Mouse (Mus musculus): ENCODE measurements at regions not wholly inside any gene's neighbourhood (a gene's known extent, or its start where the extent isn't known, plus 50 kb on each side); places are given as distances from the start of the nearest gene placed in this dataset.

DNA sequence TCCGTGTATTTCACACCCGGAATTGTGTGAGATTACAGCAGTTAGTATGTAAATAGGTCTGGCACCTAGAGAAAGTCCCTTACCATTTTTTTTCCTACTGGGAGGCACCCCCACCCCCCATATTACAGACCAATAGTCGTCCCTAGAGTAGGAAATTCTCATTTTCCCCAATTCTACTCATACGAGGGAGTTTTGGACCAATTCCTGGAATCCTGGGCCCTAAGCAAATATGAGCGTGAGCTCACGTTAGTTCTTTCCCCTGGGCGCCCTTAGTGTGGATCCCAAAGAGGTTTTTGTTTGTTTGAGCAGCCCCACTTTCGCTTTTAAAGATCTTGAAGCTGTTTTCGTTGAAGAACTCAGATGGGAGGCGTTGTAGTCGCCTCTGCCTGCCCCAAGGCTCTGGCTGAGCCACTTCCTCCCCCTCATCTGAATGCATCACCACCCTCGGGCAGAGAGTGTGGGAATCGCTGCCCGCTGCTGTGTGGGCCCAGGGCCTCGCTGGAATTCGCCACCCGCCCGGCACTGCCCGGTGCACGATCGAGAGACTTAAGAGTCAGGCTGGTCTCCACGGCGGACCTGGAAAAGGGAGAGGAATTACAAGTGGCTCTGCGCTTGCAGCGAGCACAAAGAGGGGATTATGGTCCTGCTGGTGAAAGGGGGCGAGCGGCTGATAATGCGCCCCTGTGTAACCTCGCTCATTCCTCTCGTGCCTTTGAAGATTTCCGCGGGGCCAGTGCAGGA lies 80.6 kb upstream of the Akt3 start:
- Histone ChIP-seq H3K36me3 (ENCODE audit: control insufficient read depth, insufficient read depth, low read length) (no peaks in the 10 kb centered on the region), H3K9ac (replicated peaks; ENCODE audit: low read depth, low read length) (peak overlapping the region; percentile 43), H3K4me2 (ENCODE audit: low read depth, low read length) (peak overlapping the region; percentile 58), H3K27me3 (ENCODE audit: control insufficient read depth, insufficient read depth, low read length) (no peaks in the 10 kb centered on the region), H3K27ac (ENCODE audit: low read depth, low read length) (peak overlapping the region; percentile 35; the same call in 1 of the 2 replicates), H3K4me1 (ENCODE audit: control insufficient read depth, insufficient read depth, low read length) (0 out of 2 replicates have a peak, but pooled peaks cover 2% of the 10 kb centered on the region), H3K4me3 (ENCODE audit: low read depth, low read length) (peak overlapping the region; percentile 31), H3K9me3 (ENCODE audit: control insufficient read depth, low read length) (no peaks in the 10 kb centered on the region)
- WGBS: 5% methylated on average over 32 of the region's 32 CpGs
- peak; percentile 94 for ATAC-seq (ENCODE audit: low read depth)

DNA sequence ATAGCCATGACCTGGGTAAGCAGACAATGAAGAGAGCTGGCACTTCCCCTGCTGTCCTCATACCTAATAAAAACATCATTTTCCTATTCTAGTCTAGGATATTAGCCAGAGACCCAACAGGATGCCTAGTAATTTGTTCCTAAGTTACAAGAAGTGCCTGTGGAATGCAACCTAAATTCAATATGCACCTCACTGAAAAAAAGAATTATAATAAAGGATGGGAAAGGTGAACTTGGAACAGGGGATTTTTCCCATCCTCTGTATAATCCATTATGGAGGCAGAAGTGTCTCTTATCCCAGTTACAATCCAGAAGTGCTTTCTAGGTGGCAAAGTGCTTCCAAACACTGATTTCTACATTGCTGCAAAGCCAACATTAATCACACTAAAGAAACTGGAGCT lies 79.8 kb upstream of the Akt3 start:
- Histone ChIP-seq H3K4me2 (ENCODE audit: low read depth, low read length) (no peak overlapping the region), H3K27ac (ENCODE audit: low read depth, low read length) (no peak overlapping the region; the same call in 1 of the 2 replicates), H3K27me3 (ENCODE audit: control insufficient read depth, insufficient read depth, low read length) (no peaks in the 10 kb centered on the region), H3K9me3 (ENCODE audit: control insufficient read depth, low read length) (no peaks in the 10 kb centered on the region), H3K36me3 (ENCODE audit: control insufficient read depth, insufficient read depth, low read length) (no peaks in the 10 kb centered on the region), H3K9ac (replicated peaks; ENCODE audit: low read depth, low read length) (no peak overlapping the region), H3K4me3 (ENCODE audit: low read depth, low read length) (no peak overlapping the region), H3K4me1 (ENCODE audit: control insufficient read depth, insufficient read depth, low read length) (0 out of 2 replicates have a peak, but pooled peaks cover 2% of the 10 kb centered on the region)
- no peak for ATAC-seq (ENCODE audit: low read depth)

DNA sequence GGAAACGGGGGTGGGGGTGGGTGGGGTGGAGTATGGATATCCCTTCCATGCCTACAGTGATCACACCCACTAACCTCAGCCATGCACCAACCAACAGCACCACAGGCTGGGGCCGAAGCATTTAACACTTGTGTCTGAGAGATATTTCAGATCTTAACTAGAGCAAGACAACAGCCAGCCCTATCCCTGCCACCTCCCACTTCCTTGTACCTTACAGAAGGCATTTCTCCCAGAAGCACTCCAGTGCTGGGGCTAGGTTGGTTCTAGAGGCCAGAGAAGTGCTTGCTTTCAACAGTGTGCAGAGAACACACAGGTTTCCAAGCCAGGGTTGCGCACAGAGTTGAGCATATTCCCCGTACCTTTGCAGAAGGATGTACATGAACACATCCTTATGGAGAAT lies 79.1 kb upstream of the Akt3 start:
- Histone ChIP-seq H3K27me3 (ENCODE audit: control insufficient read depth, insufficient read depth, low read length) (no peaks in the 10 kb centered on the region), H3K27ac (ENCODE audit: low read depth, low read length) (no peak overlapping the region), H3K9ac (replicated peaks; ENCODE audit: low read depth, low read length) (no peak overlapping the region), H3K4me1 (ENCODE audit: control insufficient read depth, insufficient read depth, low read length) (0 out of 2 replicates have a peak, but pooled peaks cover 2% of the 10 kb centered on the region), H3K4me2 (ENCODE audit: low read depth, low read length) (no peak overlapping the region), H3K4me3 (ENCODE audit: low read depth, low read length) (no peak overlapping the region), H3K9me3 (ENCODE audit: control insufficient read depth, low read length) (no peaks in the 10 kb centered on the region), H3K36me3 (ENCODE audit: control insufficient read depth, insufficient read depth, low read length) (no peaks in the 10 kb centered on the region)
- 85% methylated on average over 4 of the region's 4 CpGs for WGBS
- no peak for ATAC-seq (ENCODE audit: low read depth)

- Histone ChIP-seq H3K4me1 (ENCODE audit: control insufficient read depth, insufficient read depth, low read length) (0 out of 2 replicates have a peak, but pooled peaks cover 2% of the 10 kb centered on the region), H3K9ac (replicated peaks; ENCODE audit: low read depth, low read length) (no peak overlapping the region), H3K4me3 (ENCODE audit: low read depth, low read length) (no peak overlapping the region), H3K27ac (ENCODE audit: low read depth, low read length) (no peak overlapping the region), H3K27me3 (ENCODE audit: control insufficient read depth, insufficient read depth, low read length) (no peaks in the 10 kb centered on the region), H3K4me2 (ENCODE audit: low read depth, low read length) (no peak overlapping the region), H3K36me3 (ENCODE audit: control insufficient read depth, insufficient read depth, low read length) (no peaks in the 10 kb centered on the region), H3K9me3 (ENCODE audit: control insufficient read depth, low read length) (no peaks in the 10 kb centered on the region)
- 86% methylated on average over 2 of the region's 2 CpGs for WGBS
- ATAC-seq (ENCODE audit: low read depth): no peak
Measured at GRCm38 (mm10) chr1:177336436-177336835, 78.4 kb upstream of the Akt3 start.

GRCm38 (mm10) chr1:177335961-177336360 lies 78.0 kb upstream of the Akt3 start:
- H3K9ac ChIP-seq (replicated peaks; ENCODE audit: low read depth, low read length): no peak overlapping the region
- no peaks in the 10 kb centered on the region for H3K9me3 ChIP-seq (ENCODE audit: control insufficient read depth, low read length)
- no peak overlapping the region for H3K4me3 ChIP-seq (ENCODE audit: low read depth, low read length)
- H3K4me1 ChIP-seq (ENCODE audit: control insufficient read depth, insufficient read depth, low read length): 0 out of 2 replicates have a peak, but pooled peaks cover 2% of the 10 kb centered on the region
- no peak overlapping the region for H3K27ac ChIP-seq (ENCODE audit: low read depth, low read length)
- no peaks in the 10 kb centered on the region for H3K27me3 ChIP-seq (ENCODE audit: control insufficient read depth, insufficient read depth, low read length)
- 91% methylated on average over 6 of the region's 6 CpGs for WGBS
- ATAC-seq (ENCODE audit: low read depth): no peak
- no peak overlapping the region for H3K4me2 ChIP-seq (ENCODE audit: low read depth, low read length)
- no peaks in the 10 kb centered on the region for H3K36me3 ChIP-seq (ENCODE audit: control insufficient read depth, insufficient read depth, low read length)

- ATAC-seq (ENCODE audit: low read depth): no peak
- no peaks in the 10 kb centered on the region for H3K4me1 ChIP-seq (ENCODE audit: control insufficient read depth, insufficient read depth, low read length)
- H3K4me2 ChIP-seq (ENCODE audit: low read depth, low read length): peak overlapping the region; percentile 55
- H3K27ac ChIP-seq (ENCODE audit: low read depth, low read length): no peak overlapping the region
- H3K4me3 ChIP-seq (ENCODE audit: low read depth, low read length): peak overlapping the region; percentile 32; the same call in 1 of the 2 replicates
- 57% methylated on average over 4 of the region's 4 CpGs for WGBS
- H3K9me3 ChIP-seq (ENCODE audit: control insufficient read depth, low read length): no peaks in the 10 kb centered on the region; the same call in 1 of the 2 replicates
- H3K27me3 ChIP-seq (ENCODE audit: control insufficient read depth, insufficient read depth, low read length): no peaks in the 10 kb centered on the region
- no peaks in the 10 kb centered on the region for H3K36me3 ChIP-seq (ENCODE audit: control insufficient read depth, insufficient read depth, low read length)
- no peak overlapping the region for H3K9ac ChIP-seq (replicated peaks; ENCODE audit: low read depth, low read length)
Measured at GRCm38 (mm10) chr1:177323366-177323765, 65.4 kb upstream of the Akt3 start.

- Histone ChIP-seq H3K9ac (replicated peaks; ENCODE audit: low read depth, low read length) (peak overlapping the region; percentile 13; the same call in 1 of the 2 replicates), H3K27me3 (ENCODE audit: control insufficient read depth, insufficient read depth, low read length) (no peaks in the 10 kb centered on the region), H3K4me1 (ENCODE audit: control insufficient read depth, insufficient read depth, low read length) (no peaks in the 10 kb centered on the region), H3K27ac (ENCODE audit: low read depth, low read length) (no peak overlapping the region), H3K4me2 (ENCODE audit: low read depth, low read length) (peak overlapping the region; percentile 55), H3K4me3 (ENCODE audit: low read depth, low read length) (peak overlapping the region; percentile 32), H3K36me3 (ENCODE audit: control insufficient read depth, insufficient read depth, low read length) (no peaks in the 10 kb centered on the region), H3K9me3 (ENCODE audit: control insufficient read depth, low read length) (no peaks in the 10 kb centered on the region; the same call in 1 of the 2 replicates)
- WGBS: under 1% methylated on average over 40 of the region's 40 CpGs
- ATAC-seq (ENCODE audit: low read depth): peak; percentile 91
Measured at GRCm38 (mm10) chr1:177322745-177323299, 64.8 kb upstream of the Akt3 start.

- Histone ChIP-seq H3K4me2 (ENCODE audit: low read depth, low read length) (peak overlapping the region; percentile 55), H3K4me3 (ENCODE audit: low read depth, low read length) (peak overlapping the region; percentile 32), H3K9me3 (ENCODE audit: control insufficient read depth, low read length) (no peaks in the 10 kb centered on the region; the same call in 1 of the 2 replicates), H3K9ac (replicated peaks; ENCODE audit: low read depth, low read length) (peak overlapping the region; percentile 13; the same call in 1 of the 2 replicates), H3K27ac (ENCODE audit: low read depth, low read length) (no peak overlapping the region), H3K36me3 (ENCODE audit: control insufficient read depth, insufficient read depth, low read length) (no peaks in the 10 kb centered on the region), H3K4me1 (ENCODE audit: control insufficient read depth, insufficient read depth, low read length) (no peaks in the 10 kb centered on the region), H3K27me3 (ENCODE audit: control insufficient read depth, insufficient read depth, low read length) (no peaks in the 10 kb centered on the region)
- peak; percentile 65 for ATAC-seq (ENCODE audit: low read depth)
- 6% methylated on average over 6 of the region's 6 CpGs for WGBS
Measured at GRCm38 (mm10) chr1:177322307-177322685, 64.3 kb upstream of the Akt3 start.

DNA sequence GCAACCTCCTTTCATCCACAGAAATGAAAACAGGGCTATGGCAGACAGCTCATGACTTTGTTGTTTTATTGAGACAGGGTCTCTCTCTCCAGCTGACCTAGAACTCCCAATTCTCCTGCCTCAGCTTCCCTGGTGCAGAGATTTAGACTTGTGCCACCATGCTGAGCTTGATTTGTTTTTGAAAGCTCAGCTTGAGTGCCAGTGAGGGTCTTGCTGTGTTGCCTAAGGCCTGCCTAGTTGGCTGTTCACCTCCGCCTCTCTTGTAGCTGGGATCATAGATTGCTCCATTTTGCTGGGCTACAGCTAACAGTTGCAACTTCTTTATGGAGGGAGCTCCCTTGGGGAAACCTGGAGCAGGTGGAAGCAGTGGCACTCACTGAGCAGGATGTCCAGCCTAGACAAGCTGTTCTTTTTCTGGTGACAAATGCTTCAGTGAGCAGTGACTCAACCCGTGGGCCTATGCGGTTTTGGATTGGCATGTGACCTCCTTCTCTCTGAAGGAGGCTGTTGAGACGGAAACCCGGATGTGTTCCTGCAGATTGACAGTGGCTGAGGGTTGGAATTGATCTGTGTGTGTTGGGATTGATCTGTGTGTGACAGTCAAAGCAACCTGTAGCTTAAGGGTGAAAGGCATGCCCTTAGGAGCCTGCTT lies 63.8 kb upstream of the Akt3 start:
- 47% methylated on average over 5 of the region's 5 CpGs for WGBS

More for the DNA sequence above, 63.8 kb upstream of the Akt3 start:
- 0 out of 2 replicates have a peak, but pooled peaks have one; percentile 4 for ATAC-seq (ENCODE audit: low read depth)
- no peaks in the 10 kb centered on the region for H3K36me3 ChIP-seq (ENCODE audit: control insufficient read depth, insufficient read depth, low read length)
- peak overlapping the region; percentile 55; the same call in 1 of the 2 replicates for H3K4me2 ChIP-seq (ENCODE audit: low read depth, low read length)
- H3K9ac ChIP-seq (replicated peaks; ENCODE audit: low read depth, low read length): no peak overlapping the region
- H3K9me3 ChIP-seq (ENCODE audit: control insufficient read depth, low read length): no peaks in the 10 kb centered on the region; the same call in 1 of the 2 replicates
- H3K4me1 ChIP-seq (ENCODE audit: control insufficient read depth, insufficient read depth, low read length): no peaks in the 10 kb centered on the region
- H3K27ac ChIP-seq (ENCODE audit: low read depth, low read length): no peak overlapping the region
- H3K4me3 ChIP-seq (ENCODE audit: low read depth, low read length): no peak overlapping the region
- H3K27me3 ChIP-seq (ENCODE audit: control insufficient read depth, insufficient read depth, low read length): no peaks in the 10 kb centered on the region

Measured in neural tube, embryonic 14.5 days (tissue).